Mouse (Mus musculus) lung, embryonic 15.5 days (tissue): ENCODE data around the gene Prpf6. TPM values are rescaled to one million over a fixed set of nuclear protein-coding genes. Genes with fewer than 3 reads are reported as not detected.
A peak's percentile ranks its signal among the peaks of the same experiment; 100 is the strongest.

ENCODE experiments used
- ATAC-seq: fragments of 200-750 bp; cut with Nextera tagmentation; 2 replicates; pipeline ENCODE4 v1.8.0; 2017; ENCODE audit warnings: moderate number of reproducible peaks, borderline replicate concordance; ENCODE audit not compliant: low FRiP score, low TSS enrichment; ENCODE audit errors: extremely low read depth
- H3K27ac ChIP-seq: fragments of 300-500 bp; sonication (generic); 2 replicates; pipeline ENCODE4 v1.5.1; 2015; ENCODE audit warnings: moderate library complexity, mild to moderate bottlenecking, inconsistent platforms
- H3K27me3 ChIP-seq: fragments of 300-500 bp; sonication (generic); 2 replicates; pipeline ENCODE4 v1.6.1; 2015; ENCODE audit warnings: inconsistent platforms
- H3K36me3 ChIP-seq: fragments of 300-500 bp; sonication (generic); 2 replicates; pipeline ENCODE4 v1.6.1; 2015; ENCODE audit warnings: inconsistent platforms
- H3K4me1 ChIP-seq: fragments of 300-500 bp; sonication (generic); 2 replicates; pipeline ENCODE4 v1.6.1; 2015; ENCODE audit warnings: inconsistent platforms
- H3K4me2 ChIP-seq: fragments of 300-500 bp; sonication (generic); 2 replicates; pipeline ENCODE4 v1.6.1; 2015; ENCODE audit warnings: inconsistent platforms, mild to moderate bottlenecking, moderate library complexity
- H3K4me3 ChIP-seq: fragments of 300-500 bp; sonication (generic); 2 replicates; pipeline ENCODE4 v1.5.1; 2015; ENCODE audit warnings: mild to moderate bottlenecking, inconsistent platforms
- H3K9ac ChIP-seq: fragments of 300-500 bp; sonication (generic); 2 replicates; pipeline ENCODE4 v1.6.1; 2015; ENCODE audit warnings: inconsistent platforms
- H3K9me3 ChIP-seq: fragments of 300-500 bp; sonication (generic); 2 replicates; pipeline ENCODE4 v1.6.1; 2016; ENCODE audit warnings: inconsistent platforms
- WGBS: fragments of 180-500 bp; shearing (Covaris S2); methylation state at CpG from one replicate; pipeline ENCODE4 v1.1.7; 2015; 5-methylcytosine and 5-hydroxymethylcytosine counted together
- polyA plus RNA-seq: library from polyadenylated mRNA; unstranded; fragments of >200 nt; fragmentation: Nextera tagmentation; extraction: Ambion mirVana; gene quantifications from 2 replicates; pipeline ENCODE4 v1.2.1, GENCODE M21; 2015

Gene Prpf6
- polyA plus RNA-seq, 1 experiment from 2014 or later, result 60.8 TPM

- H3K27ac ChIP-seq, result no peak overlapping the region
- peaks cover 18% of the 10 kb centered on the region for H3K4me1 ChIP-seq
- H3K36me3 ChIP-seq, result peaks cover 16% of the 10 kb centered on the region; the same call in 1 of the 2 replicates
- no peak for ATAC-seq
- H3K4me3 ChIP-seq, result no peak overlapping the region
- whole genome bisulfite sequencing, result 61% methylated on average over 4 of the region's 4 CpGs
- H3K27me3 ChIP-seq, result no peaks in the 10 kb centered on the region
- H3K9ac ChIP-seq, result no peak overlapping the region
- no peaks in the 10 kb centered on the region for H3K9me3 ChIP-seq
- no peak overlapping the region for H3K4me2 ChIP-seq
Measured at GRCm38 (mm10) chr2:181683381-181683780, 91.7 kb downstream of the Prpf6 start.

GRCm38 (mm10) chr2:181684713-181685112, 93.0 kb downstream of the Prpf6 start:
- H3K27me3 ChIP-seq, result no peaks in the 10 kb centered on the region
- no peaks in the 10 kb centered on the region for H3K9me3 ChIP-seq
- 59% methylated on average over 1 of the region's 1 CpGs for WGBS
- no peak overlapping the region for H3K9ac ChIP-seq
- peaks cover 25% of the 10 kb centered on the region; the same call in 1 of the 2 replicates for H3K36me3 ChIP-seq
- H3K4me1 ChIP-seq, result peaks cover 12% of the 10 kb centered on the region
- H3K27ac ChIP-seq, result no peak overlapping the region
- no peak for ATAC-seq
- H3K4me3 ChIP-seq, result no peak overlapping the region
- H3K4me2 ChIP-seq, result no peak overlapping the region

- Histone ChIP-seq H3K9ac (no peak overlapping the region), H3K4me2 (no peak overlapping the region), H3K36me3 (peaks cover 25% of the 10 kb centered on the region; the same call in 1 of the 2 replicates), H3K27ac (no peak overlapping the region), H3K4me1 (peaks cover 9% of the 10 kb centered on the region), H3K4me3 (no peak overlapping the region), H3K27me3 (no peaks in the 10 kb centered on the region), H3K9me3 (no peaks in the 10 kb centered on the region)
- WGBS, result 81% methylated on average over 4 of the region's 4 CpGs
- ATAC-seq, result no peak
Measured at GRCm38 (mm10) chr2:181685686-181686085, 94.0 kb downstream of the Prpf6 start.

- WGBS, result 92% methylated on average over 8 of the region's 8 CpGs
Measured at GRCm38 (mm10) chr2:181687586-181687985, 95.9 kb downstream of the Prpf6 start.

GRCm38 (mm10) chr2:181689466-181690160, 97.9 kb downstream of the Prpf6 start:
- 87% methylated on average over 10 of the region's 10 CpGs for WGBS
- H3K4me3 ChIP-seq, result no peak overlapping the region
- H3K9me3 ChIP-seq, result no peaks in the 10 kb centered on the region
- no peak for ATAC-seq
- no peaks in the 10 kb centered on the region for H3K27me3 ChIP-seq
- peaks cover 25% of the 10 kb centered on the region; the same call in 1 of the 2 replicates for H3K36me3 ChIP-seq
- H3K4me2 ChIP-seq, result no peak overlapping the region
- no peak overlapping the region for H3K9ac ChIP-seq
- H3K27ac ChIP-seq, result no peak overlapping the region
- peaks cover 8% of the 10 kb centered on the region for H3K4me1 ChIP-seq

More at GRCm38 (mm10) chr2:181687586-181687985, 95.9 kb downstream of the Prpf6 start:
- Histone ChIP-seq H3K4me1 (peaks cover 1% of the 10 kb centered on the region), H3K9me3 (no peaks in the 10 kb centered on the region), H3K4me2 (no peak overlapping the region), H3K27me3 (no peaks in the 10 kb centered on the region), H3K9ac (no peak overlapping the region), H3K4me3 (no peak overlapping the region), H3K27ac (no peak overlapping the region), H3K36me3 (peaks cover 25% of the 10 kb centered on the region; the same call in 1 of the 2 replicates)
- no peak for ATAC-seq

- Histone ChIP-seq H3K4me3 (no peak overlapping the region), H3K9me3 (no peaks in the 10 kb centered on the region), H3K36me3 (peaks cover 25% of the 10 kb centered on the region; the same call in 1 of the 2 replicates), H3K27ac (no peak overlapping the region), H3K4me1 (peaks cover 8% of the 10 kb centered on the region), H3K9ac (no peak overlapping the region), H3K27me3 (no peaks in the 10 kb centered on the region), H3K4me2 (no peak overlapping the region)
- 81% methylated on average over 6 of the region's 6 CpGs for WGBS
- no peak for ATAC-seq
Measured at GRCm38 (mm10) chr2:181691083-181691482, 99.4 kb downstream of the Prpf6 start.

- Histone ChIP-seq H3K36me3 (peaks cover 22% of the 10 kb centered on the region; the same call in 1 of the 2 replicates), H3K9me3 (no peaks in the 10 kb centered on the region), H3K27ac (no peak overlapping the region), H3K4me2 (no peak overlapping the region), H3K9ac (no peak overlapping the region), H3K4me3 (no peak overlapping the region), H3K27me3 (no peaks in the 10 kb centered on the region), H3K4me1 (peaks cover 8% of the 10 kb centered on the region)
- 89% methylated on average over 4 of the region's 4 CpGs for WGBS
- ATAC-seq, result no peak
Measured at GRCm38 (mm10) chr2:181691571-181691970, 99.9 kb downstream of the Prpf6 start.

GRCm38 (mm10) chr2:181692304-181692703, 100.6 kb downstream of the Prpf6 start:
- H3K9me3 ChIP-seq, result no peaks in the 10 kb centered on the region
- H3K4me1 ChIP-seq, result peaks cover 8% of the 10 kb centered on the region
- no peak overlapping the region for H3K9ac ChIP-seq
- peak overlapping the region; percentile 69; the same call in 1 of the 2 replicates for H3K4me3 ChIP-seq
- peak overlapping the region; percentile 95 for H3K4me2 ChIP-seq
- no peak for ATAC-seq
- H3K27ac ChIP-seq, result no peak overlapping the region
- H3K36me3 ChIP-seq, result peaks cover 15% of the 10 kb centered on the region; the same call in 1 of the 2 replicates
- H3K27me3 ChIP-seq, result no peaks in the 10 kb centered on the region
- WGBS, result 89% methylated on average over 3 of the region's 3 CpGs

- H3K36me3 ChIP-seq, result peaks cover 8% of the 10 kb centered on the region; the same call in 1 of the 2 replicates
- under 1% methylated on average over 68 of the region's 75 CpGs for WGBS
- peak within 1 kb of the TSS; percentile 67 for H3K9ac ChIP-seq
- H3K4me3 ChIP-seq, result peak within 1 kb of the TSS; percentile 69
- peaks cover 8% of the 10 kb centered on the region for H3K4me1 ChIP-seq
- H3K27me3 ChIP-seq, result no peaks in the 10 kb centered on the region
- peak; percentile 87 for ATAC-seq
- H3K27ac ChIP-seq, result peak within 1 kb of the TSS; percentile 63
- H3K9me3 ChIP-seq, result no peaks in the 10 kb centered on the region
- H3K4me2 ChIP-seq, result peak within 1 kb of the TSS; percentile 95
Measured at GRCm38 (mm10) chr2:181693339-181694280, 101.9 kb downstream of the Prpf6 start, which contains the start of gene Rgs19. TSS of gene Rgs19 (minus strand) at chr2:181693977.

GRCm38 (mm10) chr2:181694581-181694980, 102.9 kb downstream of the Prpf6 start:
- Histone ChIP-seq H3K9ac (no peak overlapping the region), H3K4me3 (peak overlapping the region; percentile 69; the same call in 1 of the 2 replicates), H3K27me3 (no peaks in the 10 kb centered on the region), H3K4me2 (peak overlapping the region; percentile 95), H3K4me1 (peaks cover 8% of the 10 kb centered on the region), H3K36me3 (no peaks in the 10 kb centered on the region), H3K27ac (no peak overlapping the region), H3K9me3 (no peaks in the 10 kb centered on the region)
- WGBS, result 80% methylated on average over 3 of the region's 3 CpGs
- no peak for ATAC-seq

GRCm38 (mm10) chr2:181695776-181696175, 104.1 kb downstream of the Prpf6 start:
- H3K4me3 ChIP-seq, result no peak overlapping the region
- 83% methylated on average over 1 of the region's 1 CpGs for WGBS
- H3K4me2 ChIP-seq, result no peak overlapping the region
- H3K9ac ChIP-seq, result no peak overlapping the region
- H3K27ac ChIP-seq, result no peak overlapping the region
- H3K4me1 ChIP-seq, result peaks cover 8% of the 10 kb centered on the region
- no peaks in the 10 kb centered on the region for H3K36me3 ChIP-seq
- no peaks in the 10 kb centered on the region for H3K27me3 ChIP-seq
- no peaks in the 10 kb centered on the region for H3K9me3 ChIP-seq
- ATAC-seq, result no peak
